Mouse (Mus musculus) CH12.LX (cell line): ENCODE results near the gene Whrn. TPM values are rescaled to one million over a fixed set of nuclear protein-coding genes. Genes with fewer than 3 reads are reported as not detected.
A peak's percentile ranks its signal among the peaks of the same experiment; 100 is the strongest.

Source experiments
- DNase-seq: peaks from one replicate; pipeline ENCODE4 v3.0.0-alpha.2; 2013; ENCODE audit errors: extremely low read depth
- H3K27ac ChIP-seq: 2 replicates; pipeline ENCODE4 v1.5.1; 2012; ENCODE audit warnings: low read depth, mild to moderate bottlenecking, control low read depth, moderate library complexity; ENCODE audit not compliant: insufficient read depth
- H3K27me3 ChIP-seq: replicated peaks from 2 replicates; pipeline ENCODE3; 2012; ENCODE audit warnings: inconsistent platforms
- H3K36me3 ChIP-seq, 2 experiments: replicated peaks in 1 of 2; 2 replicates each; pipeline versions ENCODE3 to v1.6.1; 2012; ENCODE audit warnings: inconsistent platforms in 1 of 2, low read length in 1 of 2, mild to moderate bottlenecking in 1 of 2, mixed read lengths in 1 of 2, moderate library complexity in 1 of 2; ENCODE audit not compliant: control insufficient read depth in 1 of 2, insufficient read depth in 1 of 2
- H3K4me1 ChIP-seq, 2 experiments: 2 replicates each; pipeline ENCODE4 v1.6.1; 2012; ENCODE audit warnings: inconsistent platforms in 1 of 2, moderate library complexity in 1 of 2; ENCODE audit not compliant: insufficient read depth in 2 of 2, control insufficient read depth in 1 of 2
- H3K4me2 ChIP-seq: 2 replicates; pipeline ENCODE4 v1.6.1; 2012; ENCODE audit warnings: low read depth, mild to moderate bottlenecking, control low read depth; ENCODE audit not compliant: poor library complexity, insufficient read depth, severe bottlenecking
- H3K4me3 ChIP-seq, 3 experiments: fragments of 150-350 bp in 1 of 3; sonication (generic) in 1 of 3; replicated peaks in 1 of 3; 2 replicates each; pipeline versions ENCODE3 to v1.5.1; 2011 to 2012; ENCODE audit warnings: low read depth in 2 of 3, low read length in 2 of 3, mild to moderate bottlenecking in 2 of 3, moderate library complexity in 2 of 3, control low read depth in 1 of 3, improper control_type of control experiment in 1 of 3, inconsistent platforms in 1 of 3, mixed read lengths in 1 of 3; ENCODE audit not compliant: poor library complexity in 1 of 3
- H3K79me2 ChIP-seq: replicated peaks from 2 replicates; pipeline ENCODE4 v1.6.1; 2012; ENCODE audit warnings: mild to moderate bottlenecking, moderate library complexity; ENCODE audit not compliant: control insufficient read depth, poor library complexity, insufficient read depth, severe bottlenecking; ENCODE audit errors: extremely low read depth
- H3K9ac ChIP-seq: 2 replicates; pipeline ENCODE4 v1.6.1; 2012; ENCODE audit warnings: low read depth, mild to moderate bottlenecking, control low read depth, moderate library complexity; ENCODE audit not compliant: insufficient read depth
- H3K9me3 ChIP-seq: replicated peaks from 2 replicates; pipeline ENCODE3; 2012; ENCODE audit warnings: low read length, inconsistent platforms, mixed read lengths
- ELF1 ChIP-seq: IDR thresholded peaks from 2 replicates; pipeline ENCODE4 v1.6.1; 2014; ENCODE audit warnings: low read depth, mild to moderate bottlenecking, inconsistent platforms, low read length, improper control_type of control experiment
- ETS1 ChIP-seq: conservative IDR thresholded peaks from 2 replicates; pipeline ENCODE4 v1.6.1; 2012; ENCODE audit warnings: low read depth, mild to moderate bottlenecking, inconsistent platforms, low read length, improper control_type of control experiment, moderate library complexity
- IRF4 ChIP-seq: IDR thresholded peaks from 2 replicates; pipeline ENCODE4 v1.6.1; 2014; ENCODE audit warnings: low read depth, mild to moderate bottlenecking, inconsistent platforms, low read length, improper control_type of control experiment
- JUND ChIP-seq: conservative IDR thresholded peaks from 2 replicates; pipeline ENCODE4 v1.6.1; 2011; ENCODE audit warnings: low read depth, low read length, improper control_type of control experiment
- MAX ChIP-seq: IDR thresholded peaks from 2 replicates; pipeline ENCODE4 v1.6.1; 2011; ENCODE audit warnings: low read length, improper control_type of control experiment
- MAZ ChIP-seq: IDR thresholded peaks from 2 replicates; pipeline ENCODE4 v1.6.1; 2012; ENCODE audit warnings: low read depth, mild to moderate bottlenecking, inconsistent platforms, low read length, improper control_type of control experiment, moderate library complexity
- MEF2A ChIP-seq: IDR thresholded peaks from 2 replicates; pipeline ENCODE4 v1.6.1; 2014; ENCODE audit warnings: low read depth, mild to moderate bottlenecking, inconsistent platforms, low read length, improper control_type of control experiment, borderline replicate concordance
- SIN3A ChIP-seq: IDR thresholded peaks from 2 replicates; pipeline ENCODE4 v1.6.1; 2012; ENCODE audit warnings: low read length, improper control_type of control experiment, inconsistent platforms
- UBTF ChIP-seq: IDR thresholded peaks from 2 replicates; pipeline ENCODE4 v1.6.1; 2012; ENCODE audit warnings: low read depth, mild to moderate bottlenecking, inconsistent platforms, low read length, improper control_type of control experiment, moderate library complexity
- USF2 ChIP-seq: conservative IDR thresholded peaks from 2 replicates; pipeline ENCODE4 v1.6.1; 2011; ENCODE audit warnings: low read depth, low read length, improper control_type of control experiment
- dilution Hi-C: fragments of 300-500 bp; cut with MboI; formaldehyde crosslinking; loops from 2 replicates; pipeline ENCODE4 v1.14.3; 2020; ENCODE audit warnings: low sequenced_read_pairs; ENCODE audit not compliant: extremely low pct_unique_long_range_greater_than_20kb, extremely low pct_ligation_motif_present
- in situ Hi-C: fragments of 300-500 bp; cut with MboI; formaldehyde crosslinking; loops from 3 replicates; pipeline ENCODE4 v1.14.3; 2019; ENCODE audit warnings: low sequenced_read_pairs, low pct_ligation_motif_present, low pct_unique_long_range_greater_than_20kb, mixed read lengths
- polyA plus RNA-seq: library from polyadenylated mRNA; unstranded; fragments of >175 nt; gene quantifications from 2 replicates; pipeline ENCODE4 v1.2.1, GENCODE M21; 2012; ENCODE audit warnings: low read depth; ENCODE audit not compliant: insufficient read length
- total RNA-seq, 2 experiments: library from RNA; depleted of rRNA; stranded (reverse); fragments of 300-350 nt in 1 of 2; fragments of >200 nt in 1 of 2; gene quantifications; 2 replicates each; pipeline ENCODE4 v1.2.3; 2012 to 2014

Gene Whrn
- total and polyA plus RNA-seq, 3 experiments = 0.99 to 9.4 (median 4.5) TPM

- TF ChIP-seq ETS1 (0 out of 2 replicates have a peak, but pooled peaks have one; percentile 21), UBTF (peak; percentile 74), MAX (0 out of 2 replicates have a peak, but pooled peaks have one; percentile 70), MEF2A (no peak), ELF1 (0 out of 2 replicates have a peak, but pooled peaks have one; percentile 22), IRF4 (0 out of 2 replicates have a peak, but pooled peaks have one; percentile 6)
Measured at GRCm38 (mm10) chr4:63544494-63545230, 48.9 kb upstream of the Whrn start, which contains the start of gene Atp6v1g1 (continued).

GRCm38 (mm10) chr4:63543746-63544493 lies 48.1 kb upstream of the Whrn start:
- peaks cover 13 to 40% of the 10 kb centered on the region in 2 experiments for H3K4me1 ChIP-seq
- no peaks in the 10 kb centered on the region for H3K9me3 ChIP-seq
- H3K36me3 ChIP-seq = peaks cover 10 to 26% of the 10 kb centered on the region in 2 experiments
- TF ChIP-seq SIN3A (peak; percentile 33; the same call in 1 of the 2 replicates), MAZ (no peak)
- H3K4me2 ChIP-seq = peak overlapping the region; percentile 48; the same call in 1 of the 2 replicates
- H3K27ac ChIP-seq = no peak overlapping the region
- dilution Hi-C loops = no loop called here
- peak overlapping the region; percentile 34; the same call in 1 of the 2 replicates for H3K9ac ChIP-seq
- peak overlapping the region; percentile 39 to 48 (median 42) for H3K4me3 ChIP-seq
- peaks cover 28% of the 10 kb centered on the region for H3K79me2 ChIP-seq
- no peaks in the 10 kb centered on the region for H3K27me3 ChIP-seq
- DNase-seq = no peak
- in situ Hi-C loops = no loop called here

GRCm38 (mm10) chr4:63542209-63542608 lies 46.4 kb upstream of the Whrn start:
- in situ Hi-C loops = no loop called here
- TF ChIP-seq MAX (no peak), JUND (no peak), USF2 (no peak)
- H3K4me2 ChIP-seq = no peak overlapping the region
- no peak overlapping the region for H3K4me3 ChIP-seq
- no peaks in the 10 kb centered on the region for H3K9me3 ChIP-seq
- H3K27me3 ChIP-seq = no peaks in the 10 kb centered on the region
- H3K4me1 ChIP-seq = peaks cover 5 to 27% of the 10 kb centered on the region in 2 experiments
- no peak for DNase-seq
- H3K9ac ChIP-seq = no peak overlapping the region
- dilution Hi-C loops = no loop called here
- H3K27ac ChIP-seq = no peak overlapping the region
- peaks cover 0 to 10% of the 10 kb centered on the region in 2 experiments for H3K36me3 ChIP-seq
- H3K79me2 ChIP-seq = peaks cover 24% of the 10 kb centered on the region
